Mouse (Mus musculus) layer of hippocampus, postnatal 36 days (tissue): Measurements from ENCODE around the gene Traf3ip1. TPM values are rescaled to one million over a fixed set of nuclear protein-coding genes. Genes with fewer than 3 reads are reported as not detected.

Source experiments
- DNase-seq, 2 experiments: peaks; one replicate each; pipeline ENCODE4 v3.0.0; 2022
- total RNA-seq, 2 experiments: library from RNA; stranded (reverse); gene quantifications; 2 replicates each; pipeline ENCODE4 v1.2.3; 2021

Traf3ip1 gene
- total RNA-seq = 10 to 100 TPM; 13.5 to 13.9 TPM

- DNase-seq = peak; percentile 90 to 92
Observed at GRCm38 (mm10) chr1:91494457-91495140, at the start of gene Traf3ip1. Traf3ip1 (plus strand) TSS chr1:91494647.

DNA sequence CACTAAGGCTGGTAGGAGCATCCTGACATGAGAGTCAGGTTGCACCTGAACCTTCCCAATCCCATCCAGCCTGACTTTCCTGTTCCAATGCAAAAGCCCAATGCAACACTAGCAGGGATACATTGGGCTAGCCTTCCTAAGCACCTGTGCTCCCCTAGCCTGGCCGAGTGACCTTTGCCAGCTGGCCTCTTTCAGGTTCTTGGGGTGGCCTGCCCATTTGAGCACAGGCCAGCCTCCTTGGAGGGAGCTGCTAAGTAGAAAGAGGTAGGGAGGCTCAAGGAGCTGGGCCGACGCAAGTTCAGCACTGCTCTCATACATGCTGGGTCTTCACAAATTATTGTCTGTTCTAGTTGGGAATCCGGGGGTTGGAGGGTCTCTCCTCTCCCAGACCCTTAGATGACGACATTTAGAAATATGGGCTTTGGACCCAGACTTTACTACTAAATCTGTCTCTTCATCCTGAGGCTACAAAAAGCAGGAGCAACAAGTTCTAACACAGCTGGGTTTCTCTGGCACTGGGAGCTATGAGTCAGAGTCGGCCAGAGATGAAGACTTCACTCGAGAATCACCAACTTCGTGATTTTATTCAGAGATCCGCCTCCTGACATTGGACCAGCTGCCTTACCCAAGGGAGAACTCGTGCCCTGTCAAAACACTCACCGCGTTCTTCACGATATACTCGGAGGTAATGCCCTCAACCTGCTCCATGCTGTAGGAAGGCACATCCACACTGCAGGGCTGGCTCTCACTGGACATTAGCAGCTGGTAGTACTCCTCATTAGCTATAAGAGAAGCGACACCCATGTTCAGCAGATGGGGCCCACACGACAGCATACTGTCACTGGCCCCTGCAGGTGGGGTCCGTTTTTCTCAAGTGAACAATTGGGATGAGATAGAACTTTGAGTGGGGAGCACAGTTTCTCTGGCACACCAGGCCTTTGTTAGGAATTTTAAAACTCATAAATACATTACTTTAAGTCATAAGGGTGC is 49.3 kb upstream of the Traf3ip1 start:
- DNase-seq = no peak

DNA sequence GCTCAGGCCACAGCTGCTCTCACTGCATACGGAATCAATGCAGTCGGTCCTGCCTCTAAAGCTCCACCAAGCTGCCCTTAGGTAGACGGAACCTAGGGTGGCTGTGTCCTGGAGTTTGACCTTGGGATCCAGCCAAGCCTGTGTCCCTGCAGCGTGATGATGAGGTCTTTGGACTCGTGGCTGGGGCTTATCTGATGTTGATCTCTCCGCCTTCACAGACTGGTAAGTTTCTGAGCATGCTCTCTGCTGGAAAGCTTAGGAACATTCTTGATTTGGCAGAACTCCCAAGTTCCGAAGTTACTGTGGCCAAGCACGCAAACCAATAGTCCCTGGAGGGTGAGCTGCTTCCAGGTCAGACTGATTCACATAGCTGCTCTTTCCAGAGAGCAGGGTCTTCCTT is 48.4 kb upstream of the Traf3ip1 start:
- DNase-seq = no peak

DNA sequence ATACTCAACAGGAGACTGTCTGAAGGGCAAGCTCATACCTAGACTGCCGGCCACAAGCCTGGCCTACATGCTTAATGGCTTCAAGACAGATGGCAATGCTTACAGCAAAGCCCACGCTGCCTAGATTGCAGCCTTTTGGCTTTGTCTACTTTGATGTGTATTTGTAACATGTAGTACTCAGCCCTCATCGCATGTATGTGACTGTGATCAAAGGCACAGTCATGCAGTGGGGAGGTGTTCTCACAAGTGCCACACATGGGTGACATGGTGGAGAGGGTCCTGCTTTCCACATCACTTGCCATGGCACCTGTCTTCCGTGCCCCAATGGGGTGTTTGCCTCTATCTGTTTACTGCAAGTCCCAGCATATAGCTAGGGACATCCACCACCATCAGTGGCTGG is 47.9 kb upstream of the Traf3ip1 start:
- DNase-seq = no peak

GRCm38 (mm10) chr1:91448688-91449087 is 45.8 kb upstream of the Traf3ip1 start:
- no peak for DNase-seq

DNA sequence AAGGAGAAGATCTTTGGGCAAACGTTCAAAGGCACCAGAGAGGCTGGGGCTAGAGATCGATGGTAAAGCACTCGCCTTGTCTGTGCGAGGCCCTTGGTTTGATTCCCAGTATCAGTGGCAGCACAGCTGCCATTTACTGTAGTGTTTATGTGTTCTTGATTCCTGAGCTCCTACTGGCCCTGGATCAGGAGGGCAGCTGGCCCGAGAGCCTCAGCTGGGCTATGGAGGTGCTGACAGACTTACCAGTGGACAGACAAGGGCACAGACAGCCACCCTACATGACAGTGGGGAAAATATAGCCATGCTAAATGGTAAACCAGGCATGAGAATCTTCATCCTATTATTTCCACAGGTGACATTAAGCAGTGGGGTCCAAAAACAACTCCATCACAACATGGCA is 43.6 kb upstream of the Traf3ip1 start:
- no peak for DNase-seq

DNA sequence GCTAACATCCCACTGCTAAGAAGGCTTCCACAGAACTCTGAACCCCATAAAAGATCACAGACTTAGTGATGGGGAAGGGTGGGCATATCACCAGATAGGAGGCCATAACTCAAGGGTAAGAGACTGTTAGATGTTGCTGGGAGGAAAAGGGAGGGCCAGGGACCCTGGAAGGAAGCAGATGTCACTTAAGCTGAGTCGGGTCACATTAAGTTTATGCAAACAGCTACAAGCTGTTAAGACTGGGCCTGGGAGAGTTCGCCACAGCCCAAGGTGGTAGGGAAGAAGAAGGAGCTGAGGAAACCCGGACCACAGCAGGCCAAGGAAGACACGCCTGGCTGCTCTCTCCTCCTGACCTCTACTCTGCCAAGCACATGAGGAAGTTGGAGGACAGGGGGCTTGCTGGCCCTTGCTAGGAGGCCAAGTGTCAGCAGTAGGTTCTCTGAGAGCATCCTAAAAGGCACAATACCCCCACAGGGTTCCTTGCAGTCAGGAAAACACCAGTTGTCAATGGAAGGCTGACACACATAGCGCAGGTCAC is 42.8 kb upstream of the Traf3ip1 start:
- DNase-seq = no peak

DNA sequence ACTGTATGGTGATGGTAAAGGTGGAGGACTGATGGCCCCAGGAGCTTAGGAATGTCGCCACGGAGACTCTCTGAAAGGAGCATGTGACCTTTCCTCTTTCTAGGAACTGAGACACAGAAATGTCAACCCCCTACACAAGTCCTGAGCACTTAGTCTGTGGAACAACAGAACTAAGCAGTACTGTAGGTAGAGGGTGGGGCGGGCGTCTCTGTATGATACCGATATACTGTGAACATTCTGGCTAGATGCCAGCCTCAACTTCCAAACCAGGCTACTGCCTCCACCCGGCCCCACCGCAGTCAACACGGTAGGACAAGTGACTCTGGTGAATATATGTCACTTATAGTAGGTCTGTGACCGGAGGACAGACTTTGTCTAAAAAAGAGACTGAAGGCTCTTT is 40.5 kb upstream of the Traf3ip1 start:
- DNase-seq = no peak

- no peak for DNase-seq
Observed at GRCm38 (mm10) chr1:91454366-91454765, 40.1 kb upstream of the Traf3ip1 start.

DNA sequence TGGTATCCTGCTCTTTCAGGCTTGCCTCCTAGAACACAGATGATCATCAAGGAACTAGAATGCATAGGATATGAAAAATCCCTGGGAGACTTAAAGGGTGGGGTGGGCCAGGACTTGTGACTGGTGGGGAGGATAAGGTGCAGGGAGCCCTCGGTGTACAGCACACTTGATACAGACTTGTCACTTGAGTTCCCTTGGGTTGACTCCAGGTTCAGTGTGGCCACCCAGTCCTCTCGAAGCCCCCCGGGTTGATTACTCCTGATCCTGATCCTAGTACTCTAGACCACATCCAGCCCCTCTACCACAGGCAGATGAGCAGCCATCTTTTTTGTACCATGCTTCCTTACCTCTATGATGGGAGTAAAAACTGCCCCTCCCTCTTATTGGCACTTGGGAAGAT is 39.5 kb upstream of the Traf3ip1 start:
- no peak for DNase-seq

GRCm38 (mm10) chr1:91455661-91456161 is 38.7 kb upstream of the Traf3ip1 start:
- DNase-seq = no peak

DNA sequence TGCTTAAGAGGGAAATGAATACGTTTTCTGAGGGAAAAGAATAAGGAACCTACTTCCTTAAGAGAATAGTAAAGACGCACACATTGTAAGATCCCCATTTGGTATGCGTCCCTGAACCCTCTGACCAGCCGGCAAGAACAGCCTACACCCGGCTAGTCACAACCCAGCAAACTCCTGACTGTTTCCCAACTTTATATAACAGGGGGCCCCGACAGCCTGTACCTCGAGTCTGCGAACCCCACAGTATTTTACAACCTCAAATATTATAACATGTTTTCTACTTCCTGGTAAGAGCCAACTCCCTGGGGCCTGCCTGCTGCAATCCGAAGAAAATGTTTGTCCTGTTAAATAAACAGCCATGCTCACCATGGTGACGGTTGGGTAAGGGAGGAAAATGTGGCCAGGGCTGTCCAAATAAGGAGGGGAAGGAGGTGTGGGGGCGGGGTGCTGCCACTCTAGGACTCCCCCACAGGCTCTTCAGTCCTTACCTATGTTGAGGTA is 38.1 kb upstream of the Traf3ip1 start:
- peak in 1 of 2 experiments; percentile 41 for DNase-seq

GRCm38 (mm10) chr1:91457116-91457515 is 37.3 kb upstream of the Traf3ip1 start:
- DNase-seq = no peak

- DNase-seq = peak; percentile 67 to 70
Observed at GRCm38 (mm10) chr1:91457698-91458097, 36.7 kb upstream of the Traf3ip1 start.

DNA sequence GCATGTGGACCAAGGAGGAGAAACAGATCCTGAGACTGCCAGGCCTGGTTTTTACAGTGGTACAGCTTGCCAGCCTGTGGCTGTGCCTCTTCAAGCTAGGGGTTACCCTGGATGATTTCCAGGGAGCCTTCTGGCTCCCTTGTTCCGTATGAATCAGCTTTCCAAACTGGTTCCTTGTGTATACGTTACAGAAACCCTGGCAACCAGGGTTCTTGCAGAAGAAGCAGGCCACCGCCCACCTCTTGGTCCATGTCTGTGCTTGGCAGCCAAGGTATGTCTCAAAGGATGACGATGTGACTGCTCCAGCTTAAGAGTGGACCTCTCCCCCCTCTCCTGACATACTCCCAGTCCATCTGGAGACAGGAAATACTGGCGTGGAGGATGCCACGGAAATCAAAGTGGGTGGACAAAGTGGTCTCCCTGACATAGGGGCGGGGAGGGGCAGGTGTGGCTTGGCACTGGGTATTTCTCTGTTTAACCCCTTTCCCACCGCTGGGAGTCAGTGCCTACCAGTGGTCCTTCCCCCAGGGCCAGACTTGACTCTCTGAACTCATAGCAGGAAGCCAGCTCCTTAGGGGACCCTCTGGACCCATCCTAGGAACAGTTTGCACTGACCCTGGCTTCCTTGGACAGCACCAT is 36.1 kb upstream of the Traf3ip1 start:
- DNase-seq = peak; percentile 32 to 46

- peak; percentile 98 to 99 for DNase-seq
Observed at GRCm38 (mm10) chr1:91459059-91459809, 35.2 kb upstream of the Traf3ip1 start, which contains the start of gene Per2. Per2 (minus strand) TSS chr1:91459324.

- DNase-seq = no peak
Observed at GRCm38 (mm10) chr1:91460069-91460468, 34.4 kb upstream of the Traf3ip1 start.

DNA sequence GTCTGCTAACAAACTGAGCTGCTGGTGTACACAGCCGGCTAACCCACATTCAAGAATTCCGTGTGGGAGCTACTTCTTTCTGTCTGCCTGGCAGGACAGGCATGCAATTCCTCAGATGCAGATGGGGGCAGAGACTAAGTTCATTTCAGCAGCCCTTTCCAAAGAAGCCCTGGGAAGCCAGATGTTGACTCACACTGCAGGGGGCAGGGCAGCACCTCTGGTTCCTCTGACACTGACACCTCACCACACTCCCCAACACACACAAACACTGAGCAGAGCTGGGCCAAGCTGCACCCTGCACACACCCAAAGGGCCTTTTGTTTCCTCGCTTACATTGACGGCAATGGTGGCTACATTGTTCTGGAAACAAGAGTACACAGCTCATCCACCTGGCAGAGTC is 33.9 kb upstream of the Traf3ip1 start:
- no peak for DNase-seq

DNA sequence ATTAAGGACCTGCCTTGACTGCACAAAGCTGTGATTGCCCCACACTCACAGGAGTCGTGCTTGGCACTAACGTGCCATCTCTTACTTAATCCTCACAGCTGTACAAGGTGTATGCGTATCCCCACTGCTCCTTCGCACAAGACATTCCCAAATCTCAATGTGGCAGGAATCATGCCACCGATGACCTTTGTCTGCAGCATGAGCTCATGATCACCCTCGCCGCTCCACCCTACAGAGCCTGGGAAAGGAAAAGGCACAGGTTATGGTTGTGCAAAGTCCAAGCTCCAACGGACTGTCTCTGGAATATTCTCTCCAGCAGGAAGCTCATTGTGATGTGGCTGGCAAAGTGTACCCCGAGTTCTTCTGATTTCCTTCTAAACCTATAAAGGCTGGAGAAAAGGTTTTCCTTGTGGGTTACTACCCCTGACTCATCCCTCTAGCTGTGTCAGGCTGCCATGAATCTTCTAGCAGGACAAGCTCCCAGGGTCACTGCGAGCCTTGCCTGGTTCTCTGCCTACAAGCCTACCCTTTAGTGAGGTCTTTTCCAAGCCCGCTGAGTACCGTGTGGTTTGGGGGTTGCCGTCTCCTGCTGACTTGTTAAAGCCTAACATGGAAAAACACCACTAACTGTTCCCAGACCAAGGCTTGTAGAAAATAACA is 31.0 kb upstream of the Traf3ip1 start:
- DNase-seq = no peak

DNA sequence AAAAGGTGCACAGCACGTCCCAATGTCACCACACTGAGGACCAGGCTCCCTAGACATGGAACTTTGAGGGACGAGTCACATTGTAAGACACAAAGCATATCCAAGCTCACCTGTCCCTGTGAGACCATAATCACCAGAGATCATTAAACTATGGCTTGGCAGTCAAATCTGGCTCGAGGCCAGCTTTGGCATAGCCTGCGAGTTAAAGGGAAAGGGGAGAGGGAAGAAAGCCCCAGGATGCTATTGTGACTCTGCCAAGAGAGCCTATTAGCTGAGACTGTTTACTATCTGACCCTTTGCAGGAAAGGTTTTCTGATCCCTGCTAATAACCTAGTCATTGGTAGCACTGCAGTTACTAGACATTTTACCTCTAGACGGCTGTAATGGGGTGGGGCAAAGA is 30.0 kb upstream of the Traf3ip1 start:
- DNase-seq = no peak

DNA sequence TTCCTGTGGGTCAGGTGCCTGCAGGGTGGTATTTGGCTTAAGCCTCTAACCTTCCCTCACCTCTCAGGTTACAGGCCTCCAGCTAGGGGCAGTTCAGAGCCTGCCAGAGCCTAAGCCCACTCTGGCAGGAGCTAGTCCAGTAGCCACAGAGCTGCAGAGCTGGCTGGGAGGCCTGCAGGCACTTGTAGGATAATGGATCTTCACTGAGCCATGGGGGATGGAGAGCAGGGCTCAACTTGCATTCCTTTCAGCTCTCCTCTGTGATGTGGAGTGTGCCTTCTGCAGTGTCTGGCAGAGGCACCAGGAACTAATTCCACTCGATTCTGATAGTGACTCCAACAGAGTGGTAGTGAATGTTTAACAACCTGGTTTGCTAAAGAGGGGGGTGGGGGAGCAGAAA is 29.2 kb upstream of the Traf3ip1 start:
- DNase-seq = no peak
